Mouse (Mus musculus): Measurements from ENCODE around the gene C77080. TPM values are rescaled to one million over a fixed set of nuclear protein-coding genes. Genes with fewer than 3 reads are reported as not detected.

The C77080 gene
- polyA plus RNA-seq, 1 experiment from 2014 or later: 2.7 TPM

DNA sequence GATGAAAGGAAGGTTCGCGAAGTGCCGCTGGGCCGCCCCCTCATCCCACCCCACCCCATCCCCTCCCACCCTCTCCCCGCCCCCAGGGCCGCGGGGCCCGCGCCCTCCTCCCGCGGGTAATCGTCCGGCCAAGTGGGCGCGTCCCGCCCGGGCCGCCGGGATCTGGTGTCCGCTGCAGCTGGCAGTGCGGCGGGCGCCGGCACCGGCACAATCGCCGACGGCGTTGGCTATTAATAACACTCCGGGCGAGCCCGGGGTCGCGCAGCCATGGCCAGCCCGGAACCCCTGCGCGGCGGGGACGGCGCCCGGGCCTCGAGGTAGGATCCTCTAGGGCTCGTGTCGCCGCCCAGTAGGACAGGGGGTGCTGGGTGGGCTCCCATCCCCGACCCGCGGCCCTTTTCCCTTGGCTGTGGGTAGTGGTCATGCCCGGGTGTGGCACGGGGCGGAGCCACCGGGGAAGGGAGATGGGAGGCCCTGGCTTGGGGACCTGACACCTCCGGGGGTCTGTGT is 26.3 kb upstream of the C77080 start, which contains the start of gene Sync:
TSS of gene Sync (plus strand) at position 146 of the 510 bp plus-strand sequence.
- peak within 1 kb of the TSS; percentile 60 for H3K27ac ChIP-seq (replicated peaks)
- H3K36me3 ChIP-seq: no peaks in the 10 kb centered on the region
- H3K27me3 ChIP-seq (ENCODE audit: low read depth, poor library complexity, severe bottlenecking): peaks cover 54% of the 10 kb centered on the region
- under 1% methylated on average over 51 of the region's 53 CpGs for WGBS
- no peaks in the 10 kb centered on the region for H3K9me3 ChIP-seq (replicated peaks)
- peaks cover 31% of the 10 kb centered on the region for H3K4me1 ChIP-seq
- DNase-seq (ENCODE audit: low spot score): peak; percentile 44
- peak within 1 kb of the TSS; percentile 64 for H3K4me3 ChIP-seq

DNA sequence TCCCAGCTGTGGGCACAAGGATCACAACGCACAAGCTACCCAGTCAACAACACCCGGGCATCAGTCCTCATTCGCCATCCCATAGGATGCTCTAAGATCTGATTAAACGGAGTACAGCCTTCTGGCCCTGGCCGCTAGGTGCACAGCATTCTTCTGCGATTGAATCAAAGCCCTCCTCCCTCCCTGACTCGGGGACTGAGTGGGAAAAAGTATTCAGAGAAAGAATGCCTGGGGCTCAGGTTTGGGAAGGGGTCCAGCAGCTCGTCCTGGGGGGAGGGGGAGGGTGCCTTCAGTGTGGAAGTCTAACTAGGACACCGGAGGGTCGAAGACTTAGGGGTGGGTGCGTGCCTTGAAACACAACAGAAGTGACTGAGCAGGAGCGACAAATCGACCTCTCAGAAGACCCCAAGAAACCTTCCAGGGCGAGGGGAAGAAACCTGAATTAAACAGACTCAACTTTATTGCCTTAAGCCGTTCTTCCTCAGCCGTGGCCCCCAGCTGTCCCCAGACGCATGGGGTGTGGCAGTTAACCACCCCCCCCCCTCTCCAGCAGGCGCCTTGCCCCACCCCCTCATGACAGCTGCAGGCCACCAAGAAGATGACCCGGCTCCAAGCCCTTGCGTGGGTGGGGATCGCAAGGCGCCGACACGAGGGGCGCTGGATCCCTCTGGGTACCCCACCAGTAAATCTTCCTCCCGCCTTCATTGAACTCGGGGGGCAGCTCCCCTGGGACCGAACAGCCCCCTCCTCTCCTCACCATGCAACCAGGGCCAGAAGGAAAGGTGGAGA is 25.7 kb upstream of the C77080 start:
- Histone ChIP-seq H3K9me3 (replicated peaks) (no peaks in the 10 kb centered on the region), H3K27me3 (ENCODE audit: low read depth, poor library complexity, severe bottlenecking) (peaks cover 50% of the 10 kb centered on the region), H3K27ac (replicated peaks) (peak overlapping the region; percentile 60), H3K4me3 (peak overlapping the region; percentile 64), H3K36me3 (no peaks in the 10 kb centered on the region), H3K4me1 (peaks cover 29% of the 10 kb centered on the region)
- WGBS: 5% methylated on average over 28 of the region's 28 CpGs
- DNase-seq (ENCODE audit: low spot score): peak; percentile 37

DNA sequence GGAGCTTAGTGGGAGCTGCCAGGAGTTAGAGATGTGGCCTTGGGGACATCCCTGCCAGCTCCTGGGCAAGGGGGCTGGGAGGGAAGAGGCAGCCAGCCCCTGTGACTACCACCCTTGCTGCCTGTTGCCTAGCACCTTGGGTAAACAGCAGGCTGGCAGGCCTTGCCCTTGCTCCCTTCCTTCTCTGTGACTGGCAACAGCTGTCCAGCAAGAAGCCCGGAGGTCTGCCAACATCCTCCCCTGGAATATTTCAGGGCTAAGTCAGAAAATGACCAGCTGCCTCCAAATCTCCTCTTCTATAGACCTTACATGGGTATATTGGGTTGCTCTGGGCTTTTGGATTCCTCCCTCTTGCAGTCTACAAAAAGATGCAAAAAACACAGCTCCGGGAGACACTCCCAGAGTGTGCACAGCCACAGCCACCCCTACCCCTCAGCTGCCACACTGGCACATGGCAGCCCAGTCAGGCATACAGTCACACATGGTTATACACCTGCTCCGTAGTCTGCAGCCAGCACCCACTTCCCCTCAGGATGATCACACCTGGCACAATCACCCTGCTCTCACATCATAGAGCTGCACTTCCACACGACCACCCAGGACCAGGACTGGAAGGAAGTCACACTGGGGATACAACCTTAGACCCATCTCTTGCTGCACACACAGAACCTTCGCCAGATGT is 24.9 kb upstream of the C77080 start:
- 73% methylated on average over 5 of the region's 5 CpGs for WGBS
- Histone ChIP-seq H3K27ac (replicated peaks) (no peak overlapping the region), H3K9me3 (replicated peaks) (no peaks in the 10 kb centered on the region), H3K36me3 (no peaks in the 10 kb centered on the region), H3K27me3 (ENCODE audit: low read depth, poor library complexity, severe bottlenecking) (peaks cover 50% of the 10 kb centered on the region), H3K4me1 (peaks cover 29% of the 10 kb centered on the region), H3K4me3 (peak overlapping the region; percentile 64; the same call in 1 of the 2 replicates)
- no peak for DNase-seq (ENCODE audit: low spot score)

DNA sequence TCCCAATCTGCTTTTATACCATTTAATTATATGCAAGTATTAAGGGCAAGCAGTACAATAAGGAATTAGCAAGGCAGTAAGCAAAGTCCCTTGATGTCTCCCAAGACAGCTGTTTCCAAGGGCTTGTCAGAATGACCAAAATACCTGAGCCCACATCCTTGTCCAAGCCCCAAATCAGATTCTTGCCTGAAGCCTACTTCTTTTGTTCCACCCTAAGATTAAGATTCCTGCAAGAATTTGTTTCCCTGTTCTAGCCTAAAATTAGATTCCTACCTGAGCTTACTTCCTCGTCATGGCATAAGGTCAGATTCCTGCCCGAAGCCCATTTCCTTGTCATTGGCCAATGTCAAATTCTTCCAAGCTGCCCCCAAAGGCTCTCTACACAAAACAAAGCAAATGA is 23.5 kb upstream of the C77080 start:
- Histone ChIP-seq H3K36me3 (no peaks in the 10 kb centered on the region), H3K27ac (replicated peaks) (no peak overlapping the region), H3K9me3 (replicated peaks) (no peaks in the 10 kb centered on the region), H3K27me3 (ENCODE audit: low read depth, poor library complexity, severe bottlenecking) (peaks cover 45% of the 10 kb centered on the region), H3K4me1 (peaks cover 29% of the 10 kb centered on the region), H3K4me3 (no peak overlapping the region)
- no peak for DNase-seq (ENCODE audit: low spot score)
- 90% methylated on average over 2 of the region's 2 CpGs for WGBS

DNA sequence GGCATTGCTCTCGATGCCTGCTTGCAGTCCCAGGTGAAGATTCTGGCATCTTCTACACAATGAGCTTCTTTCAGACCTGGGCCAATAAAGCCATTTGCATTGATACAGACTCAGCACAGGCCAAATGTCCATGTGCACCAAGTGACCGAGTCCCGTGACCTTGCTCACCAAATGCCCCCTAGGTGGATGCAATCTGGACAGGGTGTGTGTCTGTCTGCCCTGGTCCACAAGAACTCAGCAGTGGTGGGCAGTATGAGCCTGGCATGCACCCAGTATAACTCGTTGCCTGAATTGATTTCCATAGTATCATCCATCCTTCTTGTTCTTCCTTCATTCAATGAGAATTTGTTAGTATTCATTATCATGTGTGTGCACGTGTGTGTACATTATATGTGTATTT is 22.0 kb upstream of the C77080 start:
- 86% methylated on average over 5 of the region's 5 CpGs for WGBS
- H3K27me3 ChIP-seq (ENCODE audit: low read depth, poor library complexity, severe bottlenecking): peaks cover 33% of the 10 kb centered on the region
- no peaks in the 10 kb centered on the region for H3K36me3 ChIP-seq
- DNase-seq (ENCODE audit: low spot score): no peak
- no peaks in the 10 kb centered on the region for H3K9me3 ChIP-seq (replicated peaks)
- no peak overlapping the region for H3K27ac ChIP-seq (replicated peaks)
- H3K4me3 ChIP-seq: no peak overlapping the region
- H3K4me1 ChIP-seq: peaks cover 25% of the 10 kb centered on the region

DNA sequence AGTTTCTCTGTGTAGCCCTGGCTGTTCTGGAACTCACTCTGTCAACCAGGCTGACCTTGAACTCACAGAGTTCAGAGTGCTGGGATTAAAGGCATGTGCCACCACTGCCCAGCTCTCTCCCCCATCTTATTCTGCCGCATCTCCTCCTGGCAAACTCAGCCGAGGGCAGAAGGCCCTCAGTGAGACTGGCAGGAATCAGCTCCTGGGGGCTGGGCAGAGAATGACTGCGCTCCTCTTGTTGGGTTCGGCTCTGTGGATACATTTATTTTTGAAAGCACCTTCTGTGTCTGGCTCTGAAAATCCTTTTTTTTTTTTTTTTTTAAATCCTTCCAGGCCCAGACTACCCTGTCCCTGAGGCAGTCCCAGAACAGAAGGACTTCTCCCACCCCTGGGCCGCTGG is 21.6 kb upstream of the C77080 start:
- Histone ChIP-seq H3K4me3 (no peak overlapping the region), H3K27ac (replicated peaks) (no peak overlapping the region), H3K9me3 (replicated peaks) (no peaks in the 10 kb centered on the region), H3K27me3 (ENCODE audit: low read depth, poor library complexity, severe bottlenecking) (peaks cover 28% of the 10 kb centered on the region), H3K36me3 (no peaks in the 10 kb centered on the region), H3K4me1 (peaks cover 21% of the 10 kb centered on the region)
- no peak for DNase-seq (ENCODE audit: low spot score)
- WGBS: 87% methylated on average over 5 of the region's 5 CpGs

DNA sequence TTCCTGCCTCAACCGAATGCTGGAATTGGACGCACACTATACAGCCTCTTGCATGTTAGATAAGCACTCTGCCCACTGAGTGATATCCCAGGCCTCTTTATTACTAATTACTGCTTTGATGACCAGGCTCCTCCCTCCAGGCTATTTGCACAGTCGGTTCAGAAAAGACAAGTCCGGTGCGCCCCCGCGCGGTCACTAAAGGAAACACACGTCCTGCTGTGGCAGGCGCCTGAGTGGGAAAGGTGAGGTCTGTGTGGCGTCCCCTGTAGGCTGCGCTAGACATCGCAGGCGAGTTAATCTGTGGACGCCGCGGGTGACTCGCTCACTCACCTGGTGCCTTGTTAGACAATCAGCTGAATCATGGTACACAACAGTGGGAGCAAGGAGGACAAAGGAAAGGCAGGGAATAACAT is 15.3 kb upstream of the C77080 start:
- WGBS: 3% methylated on average over 18 of the region's 18 CpGs
- Histone ChIP-seq H3K27ac (replicated peaks) (no peak overlapping the region), H3K9me3 (replicated peaks) (no peaks in the 10 kb centered on the region), H3K4me3 (no peak overlapping the region), H3K27me3 (ENCODE audit: low read depth, poor library complexity, severe bottlenecking) (0 out of 2 replicates have a peak, but pooled peaks cover 6% of the 10 kb centered on the region), H3K4me1 (peaks cover 8% of the 10 kb centered on the region; the same call in 1 of the 2 replicates), H3K36me3 (no peaks in the 10 kb centered on the region)
- DNase-seq (ENCODE audit: low spot score): peak; percentile 91

DNA sequence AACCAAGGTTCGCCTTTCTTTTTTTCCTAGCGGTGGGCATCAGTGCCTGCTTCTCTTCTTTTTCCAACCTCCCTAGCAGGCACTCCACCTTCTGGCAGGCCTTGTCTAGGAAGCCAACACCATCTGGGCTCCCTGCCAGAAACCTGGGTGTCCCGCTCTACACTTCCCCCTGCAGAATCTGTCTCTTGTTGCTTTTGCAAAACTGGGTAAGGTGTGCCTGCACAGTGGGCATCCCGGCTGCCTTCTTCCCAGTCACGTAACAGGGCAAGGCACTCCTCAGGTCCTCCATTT is 11.5 kb upstream of the C77080 start:
- no peaks in the 10 kb centered on the region for H3K9me3 ChIP-seq (replicated peaks)
- peaks cover 8% of the 10 kb centered on the region; the same call in 1 of the 2 replicates for H3K4me1 ChIP-seq
- 53% methylated on average over 5 of the region's 5 CpGs for WGBS
- no peaks in the 10 kb centered on the region for H3K36me3 ChIP-seq
- H3K4me3 ChIP-seq: no peak overlapping the region
- DNase-seq (ENCODE audit: low spot score): no peak
- 0 out of 2 replicates have a peak, but pooled peaks cover 6% of the 10 kb centered on the region for H3K27me3 ChIP-seq (ENCODE audit: low read depth, poor library complexity, severe bottlenecking)
- H3K27ac ChIP-seq (replicated peaks): no peak overlapping the region

DNA sequence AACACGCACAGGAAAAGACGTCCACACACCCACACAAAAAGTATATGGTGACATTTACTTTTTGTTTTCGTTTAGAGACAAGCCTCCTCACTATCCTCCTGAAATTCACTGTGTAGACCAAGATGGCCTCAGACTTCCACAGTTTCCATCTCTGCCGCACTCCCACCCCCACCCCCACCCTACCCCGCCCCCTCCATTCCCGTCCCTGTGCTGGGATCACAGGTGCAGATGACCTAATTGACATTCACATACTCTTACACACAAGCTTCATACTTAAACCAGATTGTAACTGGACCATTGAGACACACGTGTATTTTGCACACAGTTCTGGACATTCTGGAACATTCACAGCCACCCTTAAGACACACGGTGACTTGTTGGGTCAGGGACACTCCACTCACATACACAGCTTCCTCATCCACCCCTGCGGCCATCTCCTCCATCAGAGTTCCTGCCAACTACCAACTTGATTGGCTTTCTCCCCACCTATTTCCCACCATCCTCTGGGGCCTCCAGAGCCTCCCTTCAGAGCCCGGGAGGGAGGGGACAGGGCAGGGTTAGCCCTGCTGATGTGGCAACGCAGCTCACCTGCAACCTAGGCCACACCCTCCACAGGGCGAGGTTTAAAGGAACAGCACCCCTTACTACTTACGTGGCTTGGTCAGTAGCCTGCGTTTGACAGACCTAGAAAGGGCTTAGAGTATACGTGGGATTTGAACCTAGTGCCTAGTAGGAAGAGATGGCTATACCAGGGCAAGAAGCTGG is 11.0 kb upstream of the C77080 start:
- no peaks in the 10 kb centered on the region for H3K36me3 ChIP-seq
- H3K27me3 ChIP-seq (ENCODE audit: low read depth, poor library complexity, severe bottlenecking): 0 out of 2 replicates have a peak, but pooled peaks cover 6% of the 10 kb centered on the region
- H3K4me1 ChIP-seq: peaks cover 10% of the 10 kb centered on the region
- no peak for DNase-seq (ENCODE audit: low spot score)
- no peak overlapping the region for H3K4me3 ChIP-seq
- no peak overlapping the region for H3K27ac ChIP-seq (replicated peaks)
- 26% methylated on average over 15 of the region's 15 CpGs for WGBS
- no peaks in the 10 kb centered on the region for H3K9me3 ChIP-seq (replicated peaks)

DNA sequence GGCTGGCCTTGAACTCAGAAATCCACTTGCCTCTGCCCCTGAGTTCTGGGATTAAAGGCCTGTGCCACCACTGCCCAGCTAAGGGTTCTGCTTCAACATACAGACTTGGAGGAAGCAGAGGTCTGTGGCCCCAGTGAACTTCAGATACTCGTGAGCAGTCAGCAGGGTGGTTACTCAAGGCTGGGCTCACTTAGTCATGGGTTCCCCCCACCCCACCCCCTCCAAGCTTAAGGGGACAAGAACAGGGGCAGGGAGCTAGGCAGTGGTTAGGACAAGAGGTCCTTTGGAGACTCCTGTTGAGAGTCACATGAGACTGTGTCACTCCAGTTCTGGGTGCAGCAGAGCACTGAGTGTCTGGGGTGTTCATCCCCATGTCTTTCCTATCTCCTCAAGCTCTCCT is 7.5 kb upstream of the C77080 start:
- Histone ChIP-seq H3K4me3 (no peak overlapping the region), H3K27ac (replicated peaks) (no peak overlapping the region), H3K9me3 (replicated peaks) (no peaks in the 10 kb centered on the region), H3K27me3 (ENCODE audit: low read depth, poor library complexity, severe bottlenecking) (peaks cover 6% of the 10 kb centered on the region; the same call in 1 of the 2 replicates), H3K4me1 (peaks cover 23% of the 10 kb centered on the region), H3K36me3 (no peaks in the 10 kb centered on the region)
- WGBS: 48% methylated on average over 1 of the region's 1 CpGs
- no peak for DNase-seq (ENCODE audit: low spot score)

DNA sequence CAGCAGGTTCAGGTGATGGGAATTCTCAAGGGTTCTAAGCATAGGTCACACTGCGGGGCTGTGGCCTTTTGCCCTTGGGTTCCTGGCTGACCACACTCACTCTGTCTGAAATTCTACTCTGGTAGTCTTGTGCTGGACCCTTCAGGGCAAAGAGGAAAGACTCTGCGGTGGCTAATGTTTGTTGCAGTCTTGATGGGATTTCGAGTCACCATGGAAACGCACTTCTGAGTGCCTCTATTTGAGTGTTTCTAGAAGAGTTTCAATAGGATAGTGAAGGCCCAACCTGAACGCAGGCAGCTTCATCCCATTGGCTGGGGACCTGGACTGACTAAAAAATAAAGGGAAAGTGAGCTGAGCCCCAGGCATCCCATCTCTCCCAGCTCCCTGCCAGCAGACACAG is 5.6 kb upstream of the C77080 start:
- WGBS: 68% methylated on average over 5 of the region's 5 CpGs
- Histone ChIP-seq H3K27ac (replicated peaks) (peak overlapping the region; percentile 46; the same call in 1 of the 2 replicates), H3K36me3 (no peaks in the 10 kb centered on the region), H3K27me3 (ENCODE audit: low read depth, poor library complexity, severe bottlenecking) (no peaks in the 10 kb centered on the region; the same call in 1 of the 2 replicates), H3K4me1 (peaks cover 28% of the 10 kb centered on the region), H3K9me3 (replicated peaks) (no peaks in the 10 kb centered on the region), H3K4me3 (no peak overlapping the region)
- peak; percentile 19 for DNase-seq (ENCODE audit: low spot score)

DNA sequence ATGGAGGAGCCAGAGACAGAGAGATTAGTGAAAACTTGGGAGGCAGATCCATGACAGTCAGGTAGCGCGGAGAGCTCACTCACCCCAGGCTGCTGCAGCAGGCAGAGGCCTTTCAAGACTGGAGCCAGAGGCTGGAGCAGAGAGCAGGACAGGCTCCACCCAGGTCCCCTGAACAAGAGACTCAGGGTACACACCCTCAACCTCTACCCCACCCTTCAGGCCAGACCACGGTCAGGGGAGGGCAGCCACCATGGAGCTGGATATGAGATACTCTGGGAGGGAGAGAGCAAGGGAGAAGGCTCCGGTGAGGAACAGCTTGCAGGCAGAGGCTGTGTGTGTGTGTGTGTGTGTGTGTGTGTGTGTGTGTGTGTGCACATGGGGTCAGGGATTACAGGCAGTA is 5.0 kb upstream of the C77080 start:
- no peak overlapping the region for H3K4me3 ChIP-seq
- no peak for DNase-seq (ENCODE audit: low spot score)
- H3K27ac ChIP-seq (replicated peaks): peak overlapping the region; percentile 46
- 95% methylated on average over 4 of the region's 4 CpGs for WGBS
- no peaks in the 10 kb centered on the region; the same call in 1 of the 2 replicates for H3K27me3 ChIP-seq (ENCODE audit: low read depth, poor library complexity, severe bottlenecking)
- peaks cover 33% of the 10 kb centered on the region for H3K4me1 ChIP-seq
- no peaks in the 10 kb centered on the region for H3K36me3 ChIP-seq
- H3K9me3 ChIP-seq (replicated peaks): no peaks in the 10 kb centered on the region
